Mouse (Mus musculus): ENCODE measurements at regions not wholly inside any gene's neighbourhood (a gene's known extent, or its start where the extent isn't known, plus 50 kb on each side); places are given as distances from the start of the nearest gene placed in this dataset.

DNA sequence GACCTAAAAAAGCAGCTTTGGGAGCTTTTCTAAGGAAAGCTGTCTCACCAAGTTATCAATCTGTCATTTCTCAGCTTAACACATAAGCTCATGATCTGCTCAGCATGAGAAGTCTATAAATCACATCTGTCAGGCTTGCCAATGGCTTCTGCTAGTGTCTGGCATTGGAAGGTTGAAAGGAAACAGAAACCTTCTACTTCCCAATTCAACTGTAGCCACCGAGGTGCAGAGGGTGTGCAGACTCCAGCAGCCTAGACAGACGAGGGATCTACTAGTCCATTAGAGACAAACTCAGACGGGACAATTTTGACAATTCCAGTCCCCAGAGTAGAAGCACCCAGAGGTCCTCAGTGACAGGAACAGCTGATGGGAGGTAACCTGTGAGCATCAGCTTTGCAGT lies 103.0 kb downstream of the Nab1 start:
- Histone ChIP-seq H3K4me1 (ENCODE audit: control insufficient read depth, insufficient read depth, low read length) (no peaks in the 10 kb centered on the region), H3K4me3 (ENCODE audit: insufficient read depth, low read length) (no peak overlapping the region), H3K27ac (ENCODE audit: insufficient read depth, low read depth, low read length) (no peak overlapping the region)
- TF ChIP-seq POLR2A (IDR thresholded peaks at IDR 0.05; ENCODE audit: borderline replicate concordance, low read depth, low read length) (no peak), CTCF (IDR thresholded peaks at IDR 0.05; ENCODE audit: low read depth, low read length) (no peak)

DNA sequence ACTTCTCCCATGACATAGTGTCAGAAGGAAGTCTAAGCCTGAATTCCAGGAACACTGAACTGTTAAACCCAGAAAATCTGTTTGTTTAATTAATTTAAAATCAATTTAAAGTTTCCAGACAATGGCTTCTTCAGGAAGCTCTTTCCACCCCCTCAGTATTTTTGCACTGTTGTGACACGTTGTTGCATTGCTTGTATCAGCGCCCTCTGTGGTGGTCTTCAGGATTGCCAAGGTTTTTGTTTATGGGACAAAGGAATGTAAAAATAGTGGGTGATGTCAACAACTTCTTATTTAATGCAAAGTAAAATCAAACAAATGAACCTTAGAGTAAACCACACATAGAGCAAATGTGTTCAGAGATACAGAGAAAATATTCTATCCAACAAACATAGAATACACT lies 107.5 kb downstream of the Nab1 start:
- Histone ChIP-seq H3K4me1 (ENCODE audit: control insufficient read depth, insufficient read depth, low read length) (no peaks in the 10 kb centered on the region), H3K27ac (ENCODE audit: insufficient read depth, low read depth, low read length) (no peak overlapping the region), H3K4me3 (ENCODE audit: insufficient read depth, low read length) (no peak overlapping the region)
- no peak for TF ChIP-seq POLR2A (IDR thresholded peaks at IDR 0.05; ENCODE audit: borderline replicate concordance, low read depth, low read length)

DNA sequence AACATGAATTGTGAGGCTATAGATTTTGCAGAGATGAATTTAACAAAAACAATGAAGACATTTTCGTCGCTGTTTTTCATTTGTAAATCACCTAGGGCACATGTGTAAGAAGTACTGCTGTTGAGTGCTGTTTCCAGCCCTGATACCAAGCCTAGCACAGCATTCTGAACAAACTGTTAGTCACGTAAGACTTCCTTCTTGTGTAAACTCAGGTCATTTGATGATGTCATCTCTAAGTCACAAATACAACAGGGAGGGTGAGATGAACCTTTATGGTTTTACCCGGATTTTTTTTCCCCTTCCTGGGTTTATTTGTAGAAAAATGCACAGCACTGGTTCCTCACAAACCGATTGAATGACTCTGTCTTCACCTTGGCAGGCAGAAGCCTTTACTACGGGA lies 111.6 kb downstream of the Nab1 start:
- Histone ChIP-seq H3K4me3 (ENCODE audit: insufficient read depth, low read length) (no peak overlapping the region), H3K27ac (ENCODE audit: insufficient read depth, low read depth, low read length) (no peak overlapping the region), H3K4me1 (ENCODE audit: control insufficient read depth, insufficient read depth, low read length) (no peaks in the 10 kb centered on the region)
- TF ChIP-seq CTCF (IDR thresholded peaks at IDR 0.05; ENCODE audit: low read depth, low read length): no peak
- no peak for TF ChIP-seq POLR2A (IDR thresholded peaks at IDR 0.05; ENCODE audit: borderline replicate concordance, low read depth, low read length)

GRCm38 (mm10) chr1:52388118-52388517 lies 112.4 kb downstream of the Nab1 start:
- H3K27ac ChIP-seq (ENCODE audit: insufficient read depth, low read depth, low read length): no peak overlapping the region
- H3K4me3 ChIP-seq (ENCODE audit: insufficient read depth, low read length): no peak overlapping the region
- no peaks in the 10 kb centered on the region for H3K4me1 ChIP-seq (ENCODE audit: control insufficient read depth, insufficient read depth, low read length)
- no peak for TF ChIP-seq CTCF (IDR thresholded peaks at IDR 0.05; ENCODE audit: low read depth, low read length)
- no peak for TF ChIP-seq POLR2A (IDR thresholded peaks at IDR 0.05; ENCODE audit: borderline replicate concordance, low read depth, low read length)

DNA sequence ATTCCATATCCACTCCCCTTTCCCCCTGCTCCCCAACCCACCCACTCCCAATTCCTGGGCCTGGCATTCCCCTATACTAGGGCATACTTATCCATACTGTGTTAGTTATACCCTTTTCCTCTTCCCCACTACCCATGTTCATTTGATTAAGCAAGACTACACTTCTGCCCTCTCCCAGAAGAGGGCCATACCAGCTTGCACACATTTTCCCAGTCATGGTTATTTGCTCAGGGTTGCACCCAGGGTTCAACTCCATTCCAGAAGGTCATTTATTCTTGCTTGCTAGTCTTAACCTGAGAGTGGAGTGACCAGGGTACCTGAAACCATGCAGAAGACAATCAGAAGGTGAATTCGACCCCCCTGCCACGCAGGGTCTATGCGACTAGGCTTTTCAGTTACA lies 113.4 kb downstream of the Nab1 start:
- no peak for TF ChIP-seq CTCF (IDR thresholded peaks at IDR 0.05; ENCODE audit: low read depth, low read length)
- TF ChIP-seq POLR2A (IDR thresholded peaks at IDR 0.05; ENCODE audit: borderline replicate concordance, low read depth, low read length): no peak
- H3K27ac ChIP-seq (ENCODE audit: insufficient read depth, low read depth, low read length): no peak overlapping the region

DNA sequence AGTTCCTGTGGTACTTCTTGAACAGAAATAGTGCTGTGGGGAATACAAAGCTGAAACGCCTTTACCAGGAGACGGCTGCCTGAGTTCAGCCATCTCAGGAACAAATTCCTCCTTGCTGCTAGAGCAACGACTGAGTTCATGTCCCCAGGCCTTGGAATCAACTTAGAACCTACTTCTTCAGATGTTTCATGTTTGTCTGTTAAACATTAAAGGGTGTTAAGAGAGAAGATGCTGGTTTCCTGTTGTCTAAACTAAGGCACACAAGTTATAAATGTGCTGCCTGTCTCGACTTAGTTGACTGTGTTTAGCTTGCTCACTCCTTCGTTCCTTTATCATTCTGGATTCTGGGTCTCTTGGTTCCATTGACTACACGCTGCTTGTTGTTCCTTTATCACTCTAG lies 125.2 kb downstream of the Nab1 start:
- H3K27ac ChIP-seq (ENCODE audit: insufficient read depth, low read depth, low read length): no peak overlapping the region
- H3K4me3 ChIP-seq (ENCODE audit: insufficient read depth, low read length): no peak overlapping the region
- no peaks in the 10 kb centered on the region for H3K4me1 ChIP-seq (ENCODE audit: control insufficient read depth, insufficient read depth, low read length)
- TF ChIP-seq CTCF (IDR thresholded peaks at IDR 0.05; ENCODE audit: low read depth, low read length): no peak
- no peak for TF ChIP-seq POLR2A (IDR thresholded peaks at IDR 0.05; ENCODE audit: borderline replicate concordance, low read depth, low read length)

More for the DNA sequence above, 113.4 kb downstream of the Nab1 start:
- Histone ChIP-seq H3K4me3 (ENCODE audit: insufficient read depth, low read length) (no peak overlapping the region), H3K4me1 (ENCODE audit: control insufficient read depth, insufficient read depth, low read length) (no peaks in the 10 kb centered on the region)

DNA sequence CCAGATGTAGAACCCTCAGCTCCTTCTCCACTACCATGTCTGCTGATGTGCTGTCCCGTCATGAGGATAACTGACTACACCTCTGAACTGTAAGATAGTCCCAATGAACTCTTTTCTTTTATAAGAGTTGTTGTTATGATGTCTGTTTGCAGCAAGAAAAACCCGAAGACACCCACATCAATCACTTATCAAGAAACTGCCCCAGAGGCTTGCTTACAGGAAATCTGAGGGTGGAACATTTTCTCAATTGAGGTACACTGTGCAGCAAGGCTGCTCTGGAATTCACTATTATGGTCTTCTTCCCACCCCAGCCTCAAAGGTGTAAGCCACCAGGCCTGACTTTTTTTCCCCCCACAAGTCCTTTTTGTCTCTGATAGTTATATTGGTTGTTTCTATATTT lies 125.8 kb downstream of the Nab1 start:
- TF ChIP-seq POLR2A (IDR thresholded peaks at IDR 0.05; ENCODE audit: borderline replicate concordance, low read depth, low read length) (no peak), CTCF (IDR thresholded peaks at IDR 0.05; ENCODE audit: low read depth, low read length) (no peak)
- H3K4me1 ChIP-seq (ENCODE audit: control insufficient read depth, insufficient read depth, low read length): no peaks in the 10 kb centered on the region
- H3K27ac ChIP-seq (ENCODE audit: insufficient read depth, low read depth, low read length): no peak overlapping the region
- H3K4me3 ChIP-seq (ENCODE audit: insufficient read depth, low read length): no peak overlapping the region

DNA sequence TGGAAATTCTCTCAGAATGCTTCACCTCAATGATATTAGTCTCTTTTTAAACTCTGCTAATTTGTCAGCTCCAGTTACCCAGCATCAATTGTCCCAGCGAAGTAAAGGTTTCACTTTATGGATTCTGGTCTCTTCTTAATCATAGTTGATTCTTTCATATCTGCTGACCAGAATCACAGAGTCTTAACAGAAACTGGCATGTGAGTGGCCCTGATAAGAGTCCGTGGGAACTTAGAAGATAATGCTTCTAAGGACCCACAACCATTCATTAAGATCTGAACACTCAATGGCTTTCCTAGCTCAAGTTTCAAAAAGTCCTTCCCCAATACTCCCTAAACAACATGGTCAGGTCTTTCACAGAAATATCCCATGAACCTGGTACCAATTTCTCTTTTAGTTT lies 126.7 kb downstream of the Nab1 start:
- H3K27ac ChIP-seq (ENCODE audit: insufficient read depth, low read depth, low read length): no peak overlapping the region
- H3K4me3 ChIP-seq (ENCODE audit: insufficient read depth, low read length): no peak overlapping the region
- TF ChIP-seq CTCF (IDR thresholded peaks at IDR 0.05; ENCODE audit: low read depth, low read length) (no peak), POLR2A (IDR thresholded peaks at IDR 0.05; ENCODE audit: borderline replicate concordance, low read depth, low read length) (no peak)
- no peaks in the 10 kb centered on the region for H3K4me1 ChIP-seq (ENCODE audit: control insufficient read depth, insufficient read depth, low read length)

GRCm38 (mm10) chr1:52366386-52366785 lies 133.4 kb upstream of the Gls start:
- Histone ChIP-seq H3K4me3 (ENCODE audit: insufficient read depth, low read length) (no peak overlapping the region), H3K27ac (ENCODE audit: insufficient read depth, low read depth, low read length) (peak overlapping the region; percentile 34), H3K4me1 (ENCODE audit: control insufficient read depth, insufficient read depth, low read length) (peaks cover 12% of the 10 kb centered on the region)
- no peak for TF ChIP-seq CTCF (IDR thresholded peaks at IDR 0.05; ENCODE audit: low read depth, low read length)
- no peak for TF ChIP-seq POLR2A (IDR thresholded peaks at IDR 0.05; ENCODE audit: borderline replicate concordance, low read depth, low read length)

DNA sequence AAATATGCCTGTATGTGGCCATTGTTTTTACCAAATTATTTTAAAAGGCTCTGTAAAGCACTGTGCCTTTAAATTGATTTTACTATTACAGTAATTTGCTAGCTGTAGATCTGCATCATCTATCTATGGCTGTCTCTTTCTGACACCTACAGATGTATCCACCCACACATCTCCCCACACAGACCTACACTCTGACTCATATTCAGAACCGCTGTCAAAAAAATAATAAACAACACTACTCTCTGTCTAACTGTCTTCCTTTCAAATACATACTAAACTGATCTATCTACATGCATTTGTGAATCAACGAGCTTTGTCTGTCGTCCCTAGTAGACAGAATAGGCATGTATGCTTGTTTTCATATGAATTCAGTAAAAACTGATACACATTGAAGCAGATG lies 130.6 kb upstream of the Gls start:
- Histone ChIP-seq H3K27ac (ENCODE audit: insufficient read depth, low read depth, low read length) (no peak overlapping the region), H3K4me3 (ENCODE audit: insufficient read depth, low read length) (no peak overlapping the region), H3K4me1 (ENCODE audit: control insufficient read depth, insufficient read depth, low read length) (peaks cover 12% of the 10 kb centered on the region)
- TF ChIP-seq POLR2A (IDR thresholded peaks at IDR 0.05; ENCODE audit: borderline replicate concordance, low read depth, low read length) (no peak), CTCF (IDR thresholded peaks at IDR 0.05; ENCODE audit: low read depth, low read length) (no peak)

DNA sequence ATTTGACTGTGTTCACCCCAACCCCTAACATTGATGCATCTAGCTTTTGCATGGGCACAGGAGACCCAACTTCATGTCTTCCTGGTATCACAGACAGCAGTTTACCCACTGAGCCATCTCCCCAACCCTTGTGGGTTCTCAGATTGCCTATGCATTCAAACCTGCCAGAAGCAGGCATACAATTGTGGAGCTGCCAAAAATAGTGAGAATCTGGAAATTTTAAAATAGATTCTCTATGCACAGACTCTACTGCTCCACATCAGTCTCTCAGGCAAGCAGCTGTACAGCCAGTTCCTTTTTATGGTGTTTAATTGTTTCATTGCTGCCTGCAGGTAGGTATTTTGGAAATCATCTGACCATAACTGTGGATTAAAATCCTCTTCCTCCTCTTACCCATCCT lies 129.9 kb upstream of the Gls start:
- no peak overlapping the region for H3K27ac ChIP-seq (ENCODE audit: insufficient read depth, low read depth, low read length)
- TF ChIP-seq POLR2A (IDR thresholded peaks at IDR 0.05; ENCODE audit: borderline replicate concordance, low read depth, low read length) (no peak), CTCF (IDR thresholded peaks at IDR 0.05; ENCODE audit: low read depth, low read length) (no peak)
- peaks cover 10% of the 10 kb centered on the region for H3K4me1 ChIP-seq (ENCODE audit: control insufficient read depth, insufficient read depth, low read length)

More for the DNA sequence above, 129.9 kb upstream of the Gls start:
- no peak overlapping the region for H3K4me3 ChIP-seq (ENCODE audit: insufficient read depth, low read length)
